Mouse (Mus musculus): ENCODE measurements at regions not wholly inside any gene's neighbourhood (a gene's known extent, or its start where the extent isn't known, plus 50 kb on each side); places are given as distances from the start of the nearest gene placed in this dataset.

GRCm38 (mm10) chr7:129525985-129526384 is 65.7 kb upstream of the Wdr11 start:
- H3K4me3 ChIP-seq (ENCODE audit: low read depth, low read length) = no peak overlapping the region
- ATAC-seq = no peak

GRCm38 (mm10) chr7:129528263-129528662 is 63.4 kb upstream of the Wdr11 start:
- ATAC-seq = no peak
- no peak overlapping the region for H3K4me3 ChIP-seq (ENCODE audit: low read depth, low read length)
- TF ChIP-seq CTCF (IDR thresholded peaks at IDR 0.05; ENCODE audit: low read depth) = no peak
- no peak overlapping the region for H3K27ac ChIP-seq (ENCODE audit: low read depth, low read length)
- DNase-seq = no peak
- no peak overlapping the region for H3K4me2 ChIP-seq (ENCODE audit: low read depth)
- H3K4me1 ChIP-seq (ENCODE audit: insufficient read depth) = no peaks in the 10 kb centered on the region
- H3K9ac ChIP-seq = no peak overlapping the region
- H3K27me3 ChIP-seq (ENCODE audit: insufficient read depth, low read length) = no peaks in the 10 kb centered on the region
- no peaks in the 10 kb centered on the region for H3K36me3 ChIP-seq (ENCODE audit: insufficient read depth)
- H3K9me3 ChIP-seq (ENCODE audit: low read length) = no peaks in the 10 kb centered on the region
- 72% methylated on average over 6 of the region's 6 CpGs for WGBS

More at GRCm38 (mm10) chr7:129525985-129526384, 65.7 kb upstream of the Wdr11 start:
- WGBS = 36% methylated on average over 3 of the region's 3 CpGs
- H3K4me2 ChIP-seq (ENCODE audit: low read depth) = no peak overlapping the region
- no peak for TF ChIP-seq CTCF (IDR thresholded peaks at IDR 0.05; ENCODE audit: low read depth)
- no peaks in the 10 kb centered on the region for H3K9me3 ChIP-seq (ENCODE audit: low read length)
- H3K27me3 ChIP-seq (ENCODE audit: insufficient read depth, low read length) = no peaks in the 10 kb centered on the region
- DNase-seq = no peak
- no peaks in the 10 kb centered on the region for H3K4me1 ChIP-seq (ENCODE audit: insufficient read depth)
- no peak overlapping the region for H3K27ac ChIP-seq (ENCODE audit: low read depth, low read length)
- H3K9ac ChIP-seq = no peak overlapping the region
- H3K36me3 ChIP-seq (ENCODE audit: insufficient read depth) = no peaks in the 10 kb centered on the region

- H3K36me3 ChIP-seq (ENCODE audit: insufficient read depth) = no peaks in the 10 kb centered on the region
- H3K27ac ChIP-seq (ENCODE audit: low read depth, low read length) = no peak overlapping the region
- H3K4me1 ChIP-seq (ENCODE audit: insufficient read depth) = no peaks in the 10 kb centered on the region
- H3K4me3 ChIP-seq (ENCODE audit: low read depth, low read length) = no peak overlapping the region
- H3K9me3 ChIP-seq (ENCODE audit: low read length) = no peaks in the 10 kb centered on the region
- no peak overlapping the region for H3K4me2 ChIP-seq (ENCODE audit: low read depth)
- TF ChIP-seq CTCF (IDR thresholded peaks at IDR 0.05; ENCODE audit: low read depth) = no peak
- H3K27me3 ChIP-seq (ENCODE audit: insufficient read depth, low read length) = no peaks in the 10 kb centered on the region
- DNase-seq (peak; percentile 50), ATAC-seq (peak; percentile 61)
- no peak overlapping the region for H3K9ac ChIP-seq
- 56% methylated on average over 6 of the region's 6 CpGs for WGBS
These were observed 58.2 kb upstream of the Wdr11 start for GRCm38 (mm10) chr7:129533366-129533905.
